Mouse (Mus musculus) myocyte (in vitro differentiated cells): ENCODE measurements around the gene Begain. TPM values are rescaled to one million over a fixed set of nuclear protein-coding genes. Genes with fewer than 3 reads are reported as not detected.

ENCODE experiments used
- H3K27me3 ChIP-seq: one replicate; pipeline ENCODE4 v1.6.1; 2011; ENCODE audit not compliant: control insufficient read depth, insufficient read depth, insufficient read length
- H3K36me3 ChIP-seq: one replicate; pipeline ENCODE4 v1.6.1; 2011; ENCODE audit not compliant: control insufficient read depth, insufficient read depth
- H3K4me2 ChIP-seq: one replicate; pipeline ENCODE4 v1.6.1; 2011; ENCODE audit warnings: low read depth, control low read depth
- H3K4me3 ChIP-seq: one replicate; pipeline ENCODE4 v1.5.1; 2011; ENCODE audit warnings: mild to moderate bottlenecking, control low read depth, moderate library complexity
- H3K79me2 ChIP-seq: one replicate; pipeline ENCODE4 v1.6.1; 2011; ENCODE audit not compliant: control insufficient read depth, insufficient read depth
- H3ac ChIP-seq: one replicate; pipeline ENCODE4 v1.6.1; 2011; ENCODE audit not compliant: control insufficient read depth, insufficient read length
- CEBPB ChIP-seq: IDR thresholded peaks from 2 replicates; pipeline ENCODE4 v1.6.1; 2011; ENCODE audit warnings: mild to moderate bottlenecking, moderate library complexity; ENCODE audit not compliant: poor library complexity, insufficient read depth, severe bottlenecking
- E2F4 ChIP-seq: IDR thresholded peaks from one replicate; pipeline ENCODE4 v1.6.1; 2011; ENCODE audit warnings: mild to moderate bottlenecking, control low read depth, moderate library complexity; ENCODE audit not compliant: insufficient read depth
- MAX ChIP-seq: IDR thresholded peaks from one replicate; pipeline ENCODE4 v1.6.1; 2011; ENCODE audit warnings: low read depth, mild to moderate bottlenecking, control low read depth
- MYOD1 ChIP-seq, 3 experiments: IDR thresholded peaks; one replicate each; pipeline ENCODE4 v1.6.1; 2011; ENCODE audit warnings: control low read depth in 2 of 3, low read depth in 2 of 3, mild to moderate bottlenecking in 2 of 3, moderate library complexity in 1 of 3; ENCODE audit not compliant: insufficient read length in 2 of 3, control insufficient read depth in 1 of 3
- MYOG ChIP-seq, 3 experiments: IDR thresholded peaks; one replicate each; pipeline ENCODE4 v1.6.1; 2011; ENCODE audit warnings: control low read depth in 2 of 3, low read depth in 2 of 3, mild to moderate bottlenecking in 2 of 3; ENCODE audit not compliant: insufficient read length in 2 of 3, control insufficient read depth in 1 of 3, insufficient read depth in 1 of 3
- POLR2A ChIP-seq: IDR thresholded peaks from one replicate; pipeline ENCODE4 v1.6.1; 2011; ENCODE audit warnings: low read depth, mild to moderate bottlenecking, control low read depth, moderate library complexity; ENCODE audit not compliant: insufficient read length
- POLR2AphosphoS2 ChIP-seq: IDR thresholded peaks from one replicate; pipeline ENCODE4 v1.6.1; 2011; ENCODE audit warnings: low read depth, control low read depth; ENCODE audit not compliant: insufficient read length
- REST ChIP-seq: IDR thresholded peaks from one replicate; pipeline ENCODE4 v1.6.1; 2011; ENCODE audit warnings: mild to moderate bottlenecking, control low read depth, moderate library complexity; ENCODE audit not compliant: insufficient read depth, insufficient read length
- SRF ChIP-seq: IDR thresholded peaks from one replicate; pipeline ENCODE4 v1.6.1; 2011; ENCODE audit warnings: low read depth; ENCODE audit not compliant: control insufficient read depth, insufficient read length
- TCF12 ChIP-seq: IDR thresholded peaks from one replicate; pipeline ENCODE4 v1.6.1; 2011; ENCODE audit warnings: mild to moderate bottlenecking, control low read depth; ENCODE audit not compliant: poor library complexity, insufficient read depth, severe bottlenecking
- TCF3 ChIP-seq: IDR thresholded peaks from one replicate; pipeline ENCODE4 v1.6.1; 2011; ENCODE audit warnings: low read depth, control low read depth; ENCODE audit not compliant: insufficient read length
- USF1 ChIP-seq: IDR thresholded peaks from one replicate; pipeline ENCODE4 v1.6.1; 2011; ENCODE audit warnings: low read depth, mild to moderate bottlenecking, control low read depth, moderate library complexity
- polyA plus RNA-seq: library from polyadenylated mRNA; unstranded; fragments of >200 nt; fragmentation: generic; extraction: Trizol; gene quantifications from one replicate; pipeline ENCODE4 v1.2.1, GENCODE M21; 2012; ENCODE audit warnings: missing spikeins

The Begain gene
- polyA plus RNA-seq, 1 experiment = 0.10 TPM

GRCm38 (mm10) chr12:109071248-109071647 is 3.2 kb upstream of the Begain start:
- TF ChIP-seq MYOG (IDR thresholded peaks at IDR 0.05; ENCODE audit: control insufficient read depth in 1 of 3, insufficient read depth in 1 of 3, insufficient read length in 2 of 3, low read depth in 2 of 3) (no peak), SRF (no peak), MYOD1 (IDR thresholded peaks at IDR 0.05; ENCODE audit: control insufficient read depth in 1 of 3, insufficient read length in 2 of 3, low read depth in 2 of 3) (no peak), TCF12 (no peak), USF1 (no peak)
- Histone ChIP-seq H3K36me3 (no peaks in the 10 kb centered on the region), H3K4me2 (no peak overlapping the region), H3K27me3 (peaks cover 13% of the 10 kb centered on the region), H3ac (no peak overlapping the region), H3K4me3 (no peak overlapping the region), H3K79me2 (no peaks in the 10 kb centered on the region)

- no peak overlapping the region for H3K4me2 ChIP-seq
- peaks cover 13% of the 10 kb centered on the region for H3K27me3 ChIP-seq
Measured at GRCm38 (mm10) chr12:109069751-109070150, 1.7 kb upstream of the Begain start.

GRCm38 (mm10) chr12:109068738-109069137 is 721 bp upstream of the Begain start:
- TF ChIP-seq MAX = no peak
- no peak for TF ChIP-seq CEBPB
- no peak for TF ChIP-seq TCF12
- no peak overlapping the region for H3ac ChIP-seq
- peaks cover 13% of the 10 kb centered on the region for H3K27me3 ChIP-seq
- no peaks in the 10 kb centered on the region for H3K36me3 ChIP-seq
- no peaks in the 10 kb centered on the region for H3K79me2 ChIP-seq
- H3K4me3 ChIP-seq = no peak overlapping the region
- H3K4me2 ChIP-seq = no peak overlapping the region

More at GRCm38 (mm10) chr12:109069751-109070150, 1.7 kb upstream of the Begain start:
- TF ChIP-seq MAX = no peak
- no peak for TF ChIP-seq SRF
- no peak for TF ChIP-seq MYOG (IDR thresholded peaks at IDR 0.05; ENCODE audit: control insufficient read depth in 1 of 3, insufficient read depth in 1 of 3, insufficient read length in 2 of 3, low read depth in 2 of 3)
- TF ChIP-seq POLR2A = no peak
- no peak for TF ChIP-seq CEBPB
- Histone ChIP-seq H3K36me3 (no peaks in the 10 kb centered on the region), H3K4me3 (no peak overlapping the region), H3K79me2 (no peaks in the 10 kb centered on the region), H3ac (no peak overlapping the region)

- no peak for TF ChIP-seq TCF3
- TF ChIP-seq E2F4 = no peak
- TF ChIP-seq POLR2A = no peak
- TF ChIP-seq MYOG (IDR thresholded peaks at IDR 0.05; ENCODE audit: control insufficient read depth in 1 of 3, insufficient read depth in 1 of 3, insufficient read length in 2 of 3, low read depth in 2 of 3) = no peak
- no peak for TF ChIP-seq USF1
- TF ChIP-seq SRF = no peak
- TF ChIP-seq TCF12 = no peak
- TF ChIP-seq REST = no peak
- Histone ChIP-seq H3K36me3 (no peaks in the 10 kb centered on the region), H3K4me3 (no peak overlapping the region)
Measured at GRCm38 (mm10) chr12:109067561-109068135, 369 bp downstream of the Begain start.

GRCm38 (mm10) chr12:109058660-109059059 is 9.4 kb downstream of the Begain start:
- H3ac ChIP-seq = no peak overlapping the region
- no peak overlapping the region for H3K4me3 ChIP-seq
- peaks cover 20% of the 10 kb centered on the region for H3K27me3 ChIP-seq
- TF ChIP-seq REST = no peak
- TF ChIP-seq USF1 = no peak
- no peak for TF ChIP-seq POLR2AphosphoS2
- no peak for TF ChIP-seq TCF3
- TF ChIP-seq MYOD1 (IDR thresholded peaks at IDR 0.05; ENCODE audit: control insufficient read depth in 1 of 3, insufficient read length in 2 of 3, low read depth in 2 of 3) = peak in 2 of 3 experiments; percentile 18 to 26
- TF ChIP-seq POLR2A = no peak
- peak in 2 of 3 experiments; percentile 34 to 77 for TF ChIP-seq MYOG (IDR thresholded peaks at IDR 0.05; ENCODE audit: control insufficient read depth in 1 of 3, insufficient read depth in 1 of 3, insufficient read length in 2 of 3, low read depth in 2 of 3)
- no peak for TF ChIP-seq E2F4
- no peaks in the 10 kb centered on the region for H3K36me3 ChIP-seq
- no peaks in the 10 kb centered on the region for H3K79me2 ChIP-seq
- H3K4me2 ChIP-seq = no peak overlapping the region

More at GRCm38 (mm10) chr12:109067561-109068135, 369 bp downstream of the Begain start:
- Histone ChIP-seq H3K4me2 (peak overlapping the region; percentile 55), H3K79me2 (no peaks in the 10 kb centered on the region), H3K27me3 (peaks cover 13% of the 10 kb centered on the region), H3ac (no peak overlapping the region)
